Mouse (Mus musculus): ENCODE data around the gene Agps.

DNA sequence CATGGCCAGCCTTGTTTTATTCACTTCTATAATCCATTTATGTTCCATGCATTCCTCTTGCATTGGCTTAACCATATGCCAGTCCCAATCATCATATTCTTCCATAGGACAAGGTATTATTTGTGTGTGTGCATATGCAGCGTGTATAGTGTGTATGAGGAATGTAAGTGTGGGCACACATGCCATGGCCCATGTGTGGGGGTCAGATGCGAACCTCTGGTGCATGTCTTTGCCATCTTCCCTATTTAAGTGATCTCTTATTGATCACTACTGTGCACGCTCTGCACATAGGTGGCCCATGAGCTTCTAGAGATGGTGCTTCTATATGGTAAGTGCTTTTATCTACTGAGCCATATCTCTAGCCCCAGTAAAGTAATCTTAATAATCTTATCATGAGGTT lies 12.2 kb upstream of the Agps start:
- TF ChIP-seq POLR2A (IDR thresholded peaks at IDR 0.05; ENCODE audit: low read depth, low read length) = no peak
- no peak for TF ChIP-seq CTCF (IDR thresholded peaks at IDR 0.05; ENCODE audit: extremely low read depth, insufficient read length, insufficient replicate concordance, low read depth, low read length)
